Mouse (Mus musculus) lung, postnatal 0 days (tissue): ENCODE data around the gene Gm29609. TPM values are rescaled to one million over a fixed set of nuclear protein-coding genes. Genes with fewer than 3 reads are reported as not detected.
A peak's percentile ranks its signal among the peaks of the same experiment; 100 is the strongest.

Experiments
- ATAC-seq: fragments of 200-750 bp; cut with Nextera tagmentation; 2 replicates; pipeline ENCODE4 v1.8.0; 2017; ENCODE audit warnings: moderate library complexity
- DNase-seq: peaks from one replicate; pipeline ENCODE4 v3.0.0-alpha.2; 2016; ENCODE audit warnings: low spot score
- H3K27ac ChIP-seq: fragments of 300-500 bp; sonication (generic); 2 replicates; pipeline ENCODE4 v1.5.1; 2014; ENCODE audit warnings: antibody characterized with exemption, mild to moderate bottlenecking, low read length, mixed read lengths
- H3K27me3 ChIP-seq: fragments of 300-500 bp; sonication (generic); replicated peaks from 2 replicates; pipeline ENCODE4 v1.6.1; 2014; ENCODE audit warnings: low read length, mixed read lengths; ENCODE audit not compliant: insufficient read depth
- H3K36me3 ChIP-seq: fragments of 300-500 bp; sonication (generic); 2 replicates; pipeline ENCODE4 v1.6.1; 2014; ENCODE audit warnings: low read length, mixed read lengths; ENCODE audit not compliant: insufficient read depth
- H3K4me1 ChIP-seq: fragments of 300-500 bp; sonication (generic); 2 replicates; pipeline ENCODE4 v1.6.1; 2014; ENCODE audit warnings: antibody characterized with exemption, low read depth, low read length, mixed read lengths; ENCODE audit not compliant: insufficient read depth
- H3K4me2 ChIP-seq: fragments of 300-500 bp; sonication (generic); replicated peaks from 2 replicates; pipeline ENCODE4 v1.6.1; 2014; ENCODE audit warnings: low read depth, mild to moderate bottlenecking, low read length, moderate library complexity, mixed read lengths
- H3K4me3 ChIP-seq: fragments of 300-500 bp; sonication (generic); 2 replicates; pipeline ENCODE4 v1.5.1; 2014; ENCODE audit warnings: low read depth, low read length
- H3K9ac ChIP-seq: fragments of 300-500 bp; sonication (generic); replicated peaks from 2 replicates; pipeline ENCODE4 v1.6.1; 2014; ENCODE audit warnings: low read depth, mild to moderate bottlenecking
- H3K9me3 ChIP-seq: fragments of 300-500 bp; sonication (generic); 2 replicates; pipeline ENCODE4 v1.6.1; 2016; ENCODE audit warnings: low read length, mixed read lengths
- CTCF ChIP-seq: IDR thresholded peaks from 2 replicates; pipeline ENCODE4 v1.5.1; 2016; ENCODE audit warnings: antibody characterized with exemption, mild to moderate bottlenecking
- EP300 ChIP-seq: IDR thresholded peaks from 2 replicates; pipeline ENCODE4 v1.6.1; 2016; ENCODE audit warnings: antibody characterized with exemption, mild to moderate bottlenecking, control low read depth
- WGBS: fragments of 180-500 bp; shearing (Covaris S2); extraction: QIAGEN DNeasy Blood & Tissue Kit; methylation state at CpG from one replicate; pipeline ENCODE4 v1.1.7; 2014; 5-methylcytosine and 5-hydroxymethylcytosine counted together
- polyA plus RNA-seq: library from polyadenylated mRNA; unstranded; fragments of >200 nt; fragmentation: Nextera tagmentation; extraction: Ambion mirVana; gene quantifications from 2 replicates; pipeline ENCODE4 v1.2.1, GENCODE M21; 2015

Gm29609 gene
- polyA plus RNA-seq, 1 experiment from 2014 or later: 0.73 TPM

GRCm38 (mm10) chr5:31137658-31138057, 42.1 kb downstream of the Gm29609 start:
- WGBS: 3% methylated on average over 13 of the region's 13 CpGs
- H3K27ac ChIP-seq: no peak overlapping the region
- DNase-seq (no peak), ATAC-seq (no peak)
- no peak overlapping the region for H3K9ac ChIP-seq
- no peaks in the 10 kb centered on the region; the same call in 1 of the 2 replicates for H3K36me3 ChIP-seq
- 0 out of 2 replicates have a peak overlapping the region, but pooled peaks have one; percentile 22 for H3K4me2 ChIP-seq
- no peak for TF ChIP-seq EP300
- no peak for TF ChIP-seq CTCF
- no peaks in the 10 kb centered on the region for H3K9me3 ChIP-seq
- peaks cover 42% of the 10 kb centered on the region for H3K27me3 ChIP-seq
- 0 out of 2 replicates have a peak, but pooled peaks cover 4% of the 10 kb centered on the region for H3K4me1 ChIP-seq
- 0 out of 2 replicates have a peak overlapping the region, but pooled peaks have one; percentile 10 for H3K4me3 ChIP-seq

- H3K9me3 ChIP-seq: no peaks in the 10 kb centered on the region
- no peak overlapping the region for H3K4me2 ChIP-seq
- under 1% methylated on average over 30 of the region's 33 CpGs for WGBS
- H3K27ac ChIP-seq: no peak overlapping the region
- 0 out of 2 replicates have a peak, but pooled peaks cover 4% of the 10 kb centered on the region for H3K4me1 ChIP-seq
- no peak overlapping the region for H3K9ac ChIP-seq
- peaks cover 42% of the 10 kb centered on the region for H3K27me3 ChIP-seq
- no peak for DNase-seq
- no peaks in the 10 kb centered on the region; the same call in 1 of the 2 replicates for H3K36me3 ChIP-seq
- no peak for ATAC-seq
- no peak overlapping the region for H3K4me3 ChIP-seq
- TF ChIP-seq EP300 (no peak), CTCF (no peak)
Observed at GRCm38 (mm10) chr5:31136730-31137424, 42.8 kb downstream of the Gm29609 start.

DNA sequence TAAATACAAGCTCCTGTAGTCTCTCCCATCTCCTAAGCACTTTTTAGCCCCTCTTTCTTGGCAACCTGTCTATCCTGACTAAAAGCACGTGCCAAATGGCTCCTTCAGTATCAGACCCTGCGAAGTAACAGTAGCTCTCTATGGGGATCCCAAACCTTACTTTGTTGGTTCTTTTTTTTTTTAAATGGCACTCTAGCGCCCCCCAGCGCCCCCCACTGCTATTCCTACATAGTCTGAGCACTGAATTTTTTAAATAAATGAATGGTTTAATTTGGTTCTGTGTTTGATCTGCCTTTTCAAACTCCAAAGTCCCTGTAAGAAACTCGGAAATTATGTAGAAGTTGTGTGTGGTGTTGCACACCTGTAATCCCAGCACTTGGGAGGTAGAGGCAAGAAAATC, 53.7 kb downstream of the Gm29609 start:
- DNase-seq (no peak), ATAC-seq (no peak)
- 37% methylated on average over 5 of the region's 5 CpGs for WGBS
- no peaks in the 10 kb centered on the region for H3K4me1 ChIP-seq
- no peaks in the 10 kb centered on the region for H3K9me3 ChIP-seq
- H3K36me3 ChIP-seq: no peaks in the 10 kb centered on the region
- H3K9ac ChIP-seq: no peak overlapping the region
- H3K4me2 ChIP-seq: no peak overlapping the region
- H3K4me3 ChIP-seq: no peak overlapping the region
- no peaks in the 10 kb centered on the region for H3K27me3 ChIP-seq
- TF ChIP-seq CTCF (no peak), EP300 (no peak)
- H3K27ac ChIP-seq: no peak overlapping the region

DNA sequence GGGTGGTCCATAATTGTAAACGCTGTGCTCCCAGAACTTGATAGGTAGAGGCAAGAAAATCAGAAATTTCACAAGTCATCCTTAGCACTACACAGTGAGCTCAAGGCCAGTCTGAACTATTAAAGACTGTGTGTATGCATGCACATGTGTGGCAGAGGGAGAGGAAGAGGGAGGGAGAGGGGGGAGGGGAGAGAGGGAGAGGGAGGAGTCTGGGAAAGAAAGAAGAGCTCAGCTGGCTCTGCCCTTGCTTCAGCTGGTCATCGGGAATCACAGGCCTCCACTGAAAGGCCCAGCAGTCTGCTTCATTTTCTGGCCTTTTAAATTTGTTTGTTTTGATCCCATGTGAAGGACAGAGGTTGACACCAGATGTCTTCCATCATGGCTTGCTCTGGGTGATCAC, 56.2 kb downstream of the Gm29609 start:
- no peak for TF ChIP-seq CTCF
- no peak for TF ChIP-seq EP300
- H3K9ac ChIP-seq: no peak overlapping the region
- H3K4me3 ChIP-seq: no peak overlapping the region
- H3K27ac ChIP-seq: no peak overlapping the region
- DNase-seq: no peak
- no peaks in the 10 kb centered on the region for H3K9me3 ChIP-seq
- no peaks in the 10 kb centered on the region for H3K4me1 ChIP-seq
- whole genome bisulfite sequencing: 33% methylated on average over 2 of the region's 2 CpGs
- no peak for ATAC-seq
- H3K27me3 ChIP-seq: no peaks in the 10 kb centered on the region
- no peaks in the 10 kb centered on the region for H3K36me3 ChIP-seq
- no peak overlapping the region for H3K4me2 ChIP-seq

DNA sequence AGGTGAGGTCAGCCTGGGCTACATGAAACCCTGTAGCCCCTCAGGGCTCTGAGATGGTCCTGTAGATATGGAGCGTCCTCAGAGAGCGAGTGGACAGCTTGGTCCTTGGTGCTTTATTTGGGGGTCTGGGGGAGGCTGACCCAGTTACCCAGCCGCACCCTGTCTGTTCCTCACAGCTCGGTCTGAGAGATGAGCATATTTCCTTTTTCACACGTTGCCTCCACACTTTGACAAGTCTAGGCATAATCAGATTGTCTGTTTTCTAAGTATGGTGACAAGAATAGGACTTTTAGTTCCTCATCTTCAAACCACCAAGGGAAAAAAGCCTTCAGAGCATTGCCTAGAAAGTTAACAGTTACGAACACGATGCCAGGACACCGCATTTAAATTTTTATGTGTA, 58.6 kb downstream of the Gm29609 start:
- no peak for DNase-seq
- Histone ChIP-seq H3K36me3 (no peaks in the 10 kb centered on the region), H3K9me3 (no peaks in the 10 kb centered on the region), H3K27me3 (no peaks in the 10 kb centered on the region), H3K9ac (no peak overlapping the region), H3K4me1 (no peaks in the 10 kb centered on the region), H3K4me3 (no peak overlapping the region), H3K27ac (no peak overlapping the region), H3K4me2 (no peak overlapping the region)
- no peak for ATAC-seq
- WGBS: 80% methylated on average over 8 of the region's 8 CpGs
- TF ChIP-seq EP300 (no peak), CTCF (no peak)

- DNase-seq (no peak), ATAC-seq (no peak)
- WGBS: 23% methylated on average over 10 of the region's 10 CpGs
- H3K27me3 ChIP-seq: no peaks in the 10 kb centered on the region
- no peaks in the 10 kb centered on the region for H3K4me1 ChIP-seq
- no peak overlapping the region for H3K4me2 ChIP-seq
- H3K9ac ChIP-seq: no peak overlapping the region
- H3K36me3 ChIP-seq: no peaks in the 10 kb centered on the region
- TF ChIP-seq EP300: no peak
- TF ChIP-seq CTCF: no peak
- H3K4me3 ChIP-seq: no peak overlapping the region
- H3K9me3 ChIP-seq: no peaks in the 10 kb centered on the region
- H3K27ac ChIP-seq: no peak overlapping the region
Observed at GRCm38 (mm10) chr5:31116912-31117311, 62.8 kb downstream of the Gm29609 start.
